ENCODE assay signal across 26 mouse cellular contexts in genomic region chr14:119732219-119732618, GRCm38 (mm10).
"Had no signal": no experiment of that assay in that cellular context is flagged by ENCODE, and none has a peak within 500 bp of the region (broad histone marks: within the 10 kb centered on the region; RNA-seq: fewer than 3 reads in every experiment).

No protein-coding gene starts in this region.

- H3K4me3 ChIP-seq: heart, embryonic 13.5 days; heart, embryonic 15.5 days; hindbrain, embryonic 13.5 days; hindbrain, embryonic 15.5 days; kidney, embryonic 15.5 days; limb, embryonic 13.5 days; limb, embryonic 15.5 days; liver, embryonic 12.5 days had no signal

- H3K27me3 ChIP-seq: heart, embryonic 13.5 days; heart, embryonic 15.5 days; hindbrain, embryonic 13.5 days; hindbrain, embryonic 15.5 days; kidney, embryonic 15.5 days; limb, embryonic 13.5 days; limb, embryonic 15.5 days; liver, embryonic 12.5 days had no signal

- H3K9me3 ChIP-seq: heart, embryonic 13.5 days; heart, embryonic 15.5 days; hindbrain, embryonic 13.5 days; hindbrain, embryonic 15.5 days; kidney, embryonic 15.5 days; limb, embryonic 13.5 days; limb, embryonic 15.5 days; liver, embryonic 12.5 days had no signal

- H3K9ac ChIP-seq: heart, embryonic 13.5 days; heart, embryonic 15.5 days; hindbrain, embryonic 13.5 days; hindbrain, embryonic 15.5 days; kidney, embryonic 15.5 days; limb, embryonic 13.5 days; limb, embryonic 15.5 days; liver, embryonic 12.5 days; liver, embryonic 14.5 days had no signal

- H3K4me2 ChIP-seq: heart, embryonic 11.5 days; heart, embryonic 13.5 days; heart, embryonic 15.5 days; hindbrain, embryonic 13.5 days; hindbrain, embryonic 15.5 days; kidney, embryonic 15.5 days; limb, embryonic 13.5 days; limb, embryonic 15.5 days; liver, embryonic 12.5 days had no signal

- DNase-seq: gastrocnemius, postnatal 14 days; gastrocnemius, postnatal 36 days; heart, adult 18-20 months; heart, postnatal 14 days; heart, postnatal 36 days; kidney, adult 11 months; kidney, adult 2 months; kidney, adult 9 months; kidney, postnatal 14 days; kidney, postnatal 36 days; layer of hippocampus, adult 9-11 months; layer of hippocampus, postnatal 36 days; left cerebral cortex, postnatal 4 days had no signal

- H3K27ac ChIP-seq: heart, embryonic 13.5 days; heart, embryonic 15.5 days; hindbrain, embryonic 13.5 days; hindbrain, embryonic 15.5 days; hindbrain, postnatal 0 days; kidney, embryonic 15.5 days; kidney, postnatal 0 days; limb, embryonic 13.5 days; limb, embryonic 15.5 days; liver, embryonic 12.5 days; liver, embryonic 14.5 days had no signal

- H3K4me1 ChIP-seq: heart, embryonic 13.5 days; heart, embryonic 15.5 days; hindbrain, embryonic 13.5 days; hindbrain, embryonic 15.5 days; kidney, embryonic 15.5 days; limb, embryonic 13.5 days; limb, embryonic 15.5 days; liver, embryonic 12.5 days had no signal

- ATAC-seq: hindbrain, postnatal 0 days; intestine, embryonic 16.5 days; liver, embryonic 12.5 days had no signal

- H3K36me3 ChIP-seq: heart, embryonic 13.5 days; heart, embryonic 15.5 days; hindbrain, embryonic 13.5 days; hindbrain, embryonic 15.5 days; kidney, embryonic 15.5 days; limb, embryonic 13.5 days; limb, embryonic 15.5 days; liver, embryonic 12.5 days had no signal
